Mouse (Mus musculus) heart, postnatal 0 days (tissue): Measurements from ENCODE around the gene Relb. TPM values are rescaled to one million over a fixed set of nuclear protein-coding genes. Genes with fewer than 3 reads are reported as not detected.

Source experiments
- ATAC-seq: fragments of 200-750 bp; cut with Nextera tagmentation; 2 replicates; pipeline ENCODE4 v1.8.0; 2017; ENCODE audit warnings: low read depth, moderate number of reproducible peaks, moderate library complexity; ENCODE audit not compliant: insufficient read depth
- DNase-seq: peaks from one replicate; pipeline ENCODE4 v3.0.0-alpha.2; 2016; ENCODE audit warnings: low spot score
- H3K27ac ChIP-seq: fragments of 300-500 bp; sonication (generic); 2 replicates; pipeline ENCODE4 v1.5.1; 2014; ENCODE audit warnings: low read depth, mild to moderate bottlenecking
- H3K27me3 ChIP-seq: fragments of 300-500 bp; sonication (generic); 2 replicates; pipeline ENCODE4 v1.6.1; 2014; ENCODE audit warnings: low read length, mixed read lengths; ENCODE audit not compliant: control insufficient read depth, insufficient read depth
- H3K36me3 ChIP-seq: fragments of 300-500 bp; sonication (generic); replicated peaks from 2 replicates; pipeline ENCODE4 v1.6.1; 2014; ENCODE audit warnings: low read length, mixed read lengths; ENCODE audit not compliant: control insufficient read depth, insufficient read depth
- H3K4me1 ChIP-seq: fragments of 300-500 bp; sonication (generic); 2 replicates; pipeline ENCODE4 v1.6.1; 2014; ENCODE audit warnings: antibody characterized with exemption; ENCODE audit not compliant: control insufficient read depth, insufficient read depth
- H3K4me2 ChIP-seq: fragments of 300-500 bp; sonication (generic); 2 replicates; pipeline ENCODE4 v1.6.1; 2014; ENCODE audit warnings: low read depth, mild to moderate bottlenecking, low read length, moderate library complexity
- H3K4me3 ChIP-seq: fragments of 300-500 bp; sonication (generic); 2 replicates; pipeline ENCODE4 v1.5.1; 2014; ENCODE audit warnings: low read depth, low read length
- H3K9ac ChIP-seq: fragments of 300-500 bp; sonication (generic); replicated peaks from 2 replicates; pipeline ENCODE4 v1.6.1; 2014; ENCODE audit warnings: low read depth, low read length, mixed read lengths
- H3K9me3 ChIP-seq: fragments of 300-500 bp; sonication (generic); replicated peaks from 2 replicates; pipeline ENCODE4 v1.6.1; 2016; ENCODE audit warnings: low read length; ENCODE audit not compliant: control insufficient read depth
- CTCF ChIP-seq: IDR thresholded peaks from 2 replicates; pipeline ENCODE4 v1.5.1; 2016; ENCODE audit warnings: antibody characterized with exemption, control low read depth, low read depth
- EP300 ChIP-seq: IDR thresholded peaks from 2 replicates; pipeline ENCODE4 v1.6.1; 2016; ENCODE audit warnings: antibody characterized with exemption, low read depth
- WGBS: fragments of 180-500 bp; shearing (Covaris S2); extraction: QIAGEN DNeasy Blood & Tissue Kit; methylation state at CpG from one replicate; pipeline ENCODE4 v1.1.7; 2014; 5-methylcytosine and 5-hydroxymethylcytosine counted together
- polyA plus RNA-seq: library from polyadenylated mRNA; unstranded; fragments of >200 nt; fragmentation: Nextera tagmentation; extraction: Ambion mirVana; gene quantifications from 2 replicates; pipeline ENCODE4 v1.2.1, GENCODE M21; 2015
- total RNA-seq: library from RNA; depleted of rRNA; stranded (reverse); fragments of >200 nt; gene quantifications from 2 replicates; pipeline ENCODE4 v1.2.3, GENCODE M21; 2014; ENCODE audit warnings: low replicate concordance

Relb gene
- total and polyA plus RNA-seq, 2 experiments from 2014 or later = 6.5 to 9.0 TPM

DNA sequence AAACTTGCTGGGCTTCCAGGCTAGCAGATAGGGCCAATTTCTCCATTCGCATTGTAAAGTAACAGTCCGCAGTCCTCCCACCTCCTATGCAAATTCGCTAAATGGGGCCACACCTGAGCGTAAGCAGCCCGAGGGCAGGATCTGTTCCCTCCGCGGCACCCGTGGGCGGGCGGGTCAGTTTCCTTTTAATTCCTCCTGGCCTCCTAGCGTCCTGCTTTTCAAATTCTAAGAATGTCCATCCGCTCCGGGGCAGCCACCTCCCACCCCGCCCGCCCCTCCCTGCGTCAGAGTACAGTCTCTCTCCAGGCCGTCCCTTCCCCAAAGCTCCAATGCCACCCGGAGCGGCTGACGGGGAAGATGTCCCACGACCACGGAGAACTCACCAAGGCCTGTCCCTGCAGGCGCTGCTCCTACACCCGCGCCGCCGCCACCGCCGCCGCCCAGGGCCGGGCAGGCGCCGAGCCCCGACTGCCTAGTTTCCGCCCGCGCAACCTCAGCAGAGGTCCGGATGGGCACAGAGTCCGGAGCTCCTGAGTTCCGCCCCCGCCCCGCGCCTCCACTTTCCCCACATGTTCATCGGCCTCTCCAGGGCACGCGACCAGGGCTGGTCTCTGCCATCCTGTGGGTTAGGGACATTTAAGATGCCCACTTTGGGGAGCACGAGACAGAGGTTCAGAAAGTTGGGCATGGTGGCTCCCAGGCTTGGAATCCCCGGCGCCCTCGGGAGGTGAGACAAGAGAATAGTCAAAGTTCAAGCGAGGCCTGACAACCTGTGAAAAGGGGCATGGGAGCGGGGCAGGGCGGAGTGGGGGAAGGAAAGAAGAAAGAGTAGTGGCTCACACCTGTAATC lies 56.1 kb downstream of the Relb start:
- Histone ChIP-seq H3K36me3 (peaks cover 11% of the 10 kb centered on the region), H3K4me1 (peaks cover 20% of the 10 kb centered on the region), H3K9me3 (no peaks in the 10 kb centered on the region), H3K27me3 (peaks cover 18% of the 10 kb centered on the region), H3K4me3 (peak overlapping the region; percentile 76), H3K27ac (peak overlapping the region; percentile 88), H3K9ac (peak overlapping the region; percentile 84), H3K4me2 (peak overlapping the region; percentile 73)
- ATAC-seq (peak; percentile 86), DNase-seq (peak; percentile 79)
- TF ChIP-seq CTCF (no peak), EP300 (no peak)
- WGBS = under 1% methylated on average over 53 of the region's 53 CpGs

- ATAC-seq (no peak), DNase-seq (no peak)
- Histone ChIP-seq H3K9ac (no peak overlapping the region), H3K4me1 (peaks cover 7% of the 10 kb centered on the region; the same call in 1 of the 2 replicates), H3K9me3 (no peaks in the 10 kb centered on the region), H3K4me2 (no peak overlapping the region), H3K36me3 (peaks cover 24% of the 10 kb centered on the region), H3K27ac (no peak overlapping the region), H3K4me3 (no peak overlapping the region), H3K27me3 (no peaks in the 10 kb centered on the region)
- TF ChIP-seq CTCF (no peak), EP300 (no peak)
- 91% methylated on average over 3 of the region's 3 CpGs for WGBS
Measured at GRCm38 (mm10) chr7:19569647-19570046, 59.6 kb downstream of the Relb start.

- H3K27me3 ChIP-seq = no peaks in the 10 kb centered on the region
- TF ChIP-seq CTCF (no peak), EP300 (no peak)
- no peak overlapping the region for H3K4me3 ChIP-seq
- 89% methylated on average over 8 of the region's 8 CpGs for WGBS
- ATAC-seq = no peak
- no peak for DNase-seq
- no peaks in the 10 kb centered on the region for H3K9me3 ChIP-seq
- H3K4me1 ChIP-seq = peaks cover 6% of the 10 kb centered on the region; the same call in 1 of the 2 replicates
- no peak overlapping the region for H3K27ac ChIP-seq
- peaks cover 29% of the 10 kb centered on the region for H3K36me3 ChIP-seq
- H3K9ac ChIP-seq = no peak overlapping the region
- H3K4me2 ChIP-seq = no peak overlapping the region
Measured at GRCm38 (mm10) chr7:19567426-19567825, 61.8 kb downstream of the Relb start.

DNA sequence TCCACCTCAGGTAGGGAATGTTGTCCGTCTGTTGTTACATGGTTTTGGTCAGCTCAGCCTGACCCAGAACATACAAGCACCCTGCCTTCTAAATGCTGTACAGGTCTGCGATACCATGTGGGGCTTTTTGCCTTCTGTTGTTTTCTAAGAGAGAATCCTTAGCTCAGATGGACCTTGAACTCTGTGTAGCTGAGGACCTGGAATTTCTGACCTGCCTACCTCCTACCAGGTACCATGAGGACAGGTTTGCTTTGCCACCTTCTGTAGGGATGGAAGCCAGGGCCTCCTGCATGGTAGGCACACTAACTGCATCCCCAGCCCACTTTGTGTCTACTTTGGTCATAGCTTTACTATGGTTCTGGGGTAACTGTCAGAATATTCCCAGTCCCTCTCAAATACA lies 63.4 kb downstream of the Relb start:
- Histone ChIP-seq H3K4me1 (peaks cover 3% of the 10 kb centered on the region; the same call in 1 of the 2 replicates), H3K27me3 (no peaks in the 10 kb centered on the region), H3K9ac (no peak overlapping the region), H3K9me3 (no peaks in the 10 kb centered on the region), H3K27ac (no peak overlapping the region), H3K36me3 (peaks cover 29% of the 10 kb centered on the region), H3K4me3 (no peak overlapping the region), H3K4me2 (no peak overlapping the region)
- DNase-seq (no peak), ATAC-seq (no peak)
- no peak for TF ChIP-seq CTCF
- no peak for TF ChIP-seq EP300
- 88% methylated on average over 2 of the region's 2 CpGs for WGBS

DNA sequence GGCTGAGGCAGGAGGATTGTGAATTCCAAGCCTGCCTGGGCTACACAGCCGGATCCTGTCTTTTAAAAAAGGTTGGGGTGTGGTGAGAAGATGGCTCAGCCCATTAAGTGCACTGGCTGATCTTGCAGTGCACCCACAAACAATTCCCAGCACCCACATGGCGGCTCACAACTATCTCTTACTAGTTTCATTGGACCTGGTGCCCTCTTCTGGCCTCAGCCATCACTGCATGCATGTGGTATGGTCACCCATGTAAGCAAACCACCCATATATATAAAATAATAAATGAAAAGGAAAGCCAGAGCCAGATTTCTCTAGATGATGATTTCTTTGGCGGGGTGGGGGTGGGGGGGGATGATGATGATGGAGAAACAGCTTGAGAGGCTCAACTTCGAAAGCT lies 64.8 kb downstream of the Relb start:
- ATAC-seq = no peak
- H3K27ac ChIP-seq = no peak overlapping the region
- no peaks in the 10 kb centered on the region for H3K9me3 ChIP-seq
- no peaks in the 10 kb centered on the region for H3K27me3 ChIP-seq
- TF ChIP-seq CTCF (0 out of 2 replicates have a peak, but pooled peaks have one; percentile 11), EP300 (no peak)
- no peak for DNase-seq
- H3K9ac ChIP-seq = no peak overlapping the region
- H3K4me1 ChIP-seq = peaks cover 15% of the 10 kb centered on the region; the same call in 1 of the 2 replicates
- H3K36me3 ChIP-seq = peaks cover 28% of the 10 kb centered on the region
- 89% methylated on average over 4 of the region's 4 CpGs for WGBS
- no peak overlapping the region for H3K4me2 ChIP-seq
- H3K4me3 ChIP-seq = no peak overlapping the region

- DNase-seq (no peak), ATAC-seq (no peak)
- H3K27ac ChIP-seq = no peak overlapping the region
- H3K9ac ChIP-seq = no peak overlapping the region
- H3K4me2 ChIP-seq = no peak overlapping the region
- no peak overlapping the region for H3K4me3 ChIP-seq
- H3K27me3 ChIP-seq = no peaks in the 10 kb centered on the region
- H3K4me1 ChIP-seq = peaks cover 21% of the 10 kb centered on the region; the same call in 1 of the 2 replicates
- no peaks in the 10 kb centered on the region for H3K9me3 ChIP-seq
- WGBS = 75% methylated on average over 3 of the region's 3 CpGs
- H3K36me3 ChIP-seq = peaks cover 24% of the 10 kb centered on the region
- TF ChIP-seq EP300 (no peak), CTCF (no peak)
Measured at GRCm38 (mm10) chr7:19563884-19564283, 65.4 kb downstream of the Relb start.
